Mouse (Mus musculus) thymus, adult 2 months (tissue): Measurements from ENCODE around the gene Plin1. TPM values are rescaled to one million over a fixed set of nuclear protein-coding genes. Genes with fewer than 3 reads are reported as not detected.

Experiments used
- DNase-seq: peaks from one replicate; pipeline ENCODE4 v3.0.0; 2021
- H3K27ac ChIP-seq: fragments of 200-500 bp; 2 replicates; pipeline ENCODE4 v1.5.1; 2012; ENCODE audit warnings: low read length, control low read depth; ENCODE audit not compliant: control insufficient read depth, insufficient read depth
- H3K27me3 ChIP-seq: fragments of 200-500 bp; 2 replicates; pipeline ENCODE4 v1.6.1; 2012; ENCODE audit warnings: mild to moderate bottlenecking, low read length, moderate library complexity, mixed read lengths; ENCODE audit not compliant: control insufficient read depth, insufficient read depth
- H3K36me3 ChIP-seq: fragments of 200-500 bp; 2 replicates; pipeline ENCODE4 v1.6.1; 2012; ENCODE audit warnings: mild to moderate bottlenecking, low read length, moderate library complexity; ENCODE audit not compliant: control insufficient read depth, insufficient read depth
- H3K4me1 ChIP-seq: fragments of 200-500 bp; replicated peaks from 2 replicates; pipeline ENCODE4 v1.6.1; 2012; ENCODE audit warnings: low read length; ENCODE audit not compliant: control insufficient read depth, insufficient read depth
- H3K4me3 ChIP-seq: fragments of 200-500 bp; 2 replicates; pipeline ENCODE4 v1.5.1; 2012; ENCODE audit warnings: mild to moderate bottlenecking, low read length, control low read depth, moderate library complexity; ENCODE audit not compliant: control insufficient read depth, insufficient read depth
- CTCF ChIP-seq: fragments of 200-500 bp; IDR thresholded peaks from 2 replicates; pipeline ENCODE4 v1.5.1; 2012; ENCODE audit warnings: mild to moderate bottlenecking, control low read depth, low read length, moderate library complexity, borderline replicate concordance; ENCODE audit not compliant: control insufficient read depth, poor library complexity, insufficient read depth; ENCODE audit errors: extremely low read depth
- POLR2A ChIP-seq: fragments of 200-500 bp; IDR thresholded peaks from 2 replicates; pipeline ENCODE4 v1.6.1; 2012; ENCODE audit warnings: mild to moderate bottlenecking, low read length, control low read depth, moderate library complexity; ENCODE audit not compliant: control insufficient read depth, poor library complexity, insufficient read depth; ENCODE audit errors: extremely low read depth
- WGBS: fragments of 180-500 bp; shearing (Covaris S2); methylation state at CpG from one replicate; pipeline ENCODE4 v1.1.7; 2018; 5-methylcytosine and 5-hydroxymethylcytosine counted together
- polyA plus RNA-seq: library from polyadenylated mRNA; depleted of rRNA; stranded (reverse); fragments of >200 nt; gene quantifications from 2 replicates; pipeline ENCODE4 v1.2.3, GENCODE M21; 2012

Plin1 gene
- polyA plus RNA-seq, 1 experiment, result 64.4 TPM

GRCm38 (mm10) chr7:79765991-79766390, 33.3 kb upstream of the Plin1 start:
- Histone ChIP-seq H3K27ac (no peak overlapping the region), H3K36me3 (no peaks in the 10 kb centered on the region), H3K4me1 (no peaks in the 10 kb centered on the region), H3K27me3 (no peaks in the 10 kb centered on the region), H3K4me3 (no peak overlapping the region)
- DNase-seq, result no peak
- TF ChIP-seq CTCF (no peak), POLR2A (no peak)
- 71% methylated on average over 1 of the region's 1 CpGs for WGBS

GRCm38 (mm10) chr7:79762106-79762505, 29.4 kb upstream of the Plin1 start:
- Histone ChIP-seq H3K27me3 (no peaks in the 10 kb centered on the region), H3K4me3 (no peak overlapping the region), H3K27ac (no peak overlapping the region), H3K4me1 (no peaks in the 10 kb centered on the region), H3K36me3 (no peaks in the 10 kb centered on the region)
- 83% methylated on average over 8 of the region's 8 CpGs for WGBS
- TF ChIP-seq POLR2A (no peak), CTCF (no peak)
- DNase-seq, result no peak

- no peak for DNase-seq
- H3K27ac ChIP-seq, result no peak overlapping the region
- no peaks in the 10 kb centered on the region for H3K4me1 ChIP-seq
- no peaks in the 10 kb centered on the region for H3K27me3 ChIP-seq
- WGBS, result 63% methylated on average over 5 of the region's 5 CpGs
- H3K4me3 ChIP-seq, result no peak overlapping the region
- H3K36me3 ChIP-seq, result no peaks in the 10 kb centered on the region
- TF ChIP-seq POLR2A, result no peak
- TF ChIP-seq CTCF, result no peak
Observed at GRCm38 (mm10) chr7:79761124-79761876, 28.6 kb upstream of the Plin1 start.

- H3K4me1 ChIP-seq, result no peaks in the 10 kb centered on the region
- H3K27me3 ChIP-seq, result no peaks in the 10 kb centered on the region
- H3K27ac ChIP-seq, result no peak overlapping the region
- no peaks in the 10 kb centered on the region for H3K36me3 ChIP-seq
- TF ChIP-seq CTCF, result no peak
- no peak for TF ChIP-seq POLR2A
- no peak overlapping the region for H3K4me3 ChIP-seq
- DNase-seq, result no peak
Observed at GRCm38 (mm10) chr7:79759766-79760165, 27.1 kb upstream of the Plin1 start.

GRCm38 (mm10) chr7:79758176-79758575, 25.5 kb upstream of the Plin1 start:
- no peak for DNase-seq
- H3K27ac ChIP-seq, result no peak overlapping the region
- no peaks in the 10 kb centered on the region for H3K27me3 ChIP-seq
- WGBS, result 83% methylated on average over 6 of the region's 6 CpGs
- H3K4me3 ChIP-seq, result no peak overlapping the region
- no peak for TF ChIP-seq CTCF
- TF ChIP-seq POLR2A, result no peak
- no peaks in the 10 kb centered on the region for H3K36me3 ChIP-seq
- no peaks in the 10 kb centered on the region for H3K4me1 ChIP-seq

- DNase-seq, result no peak
- H3K4me1 ChIP-seq, result peaks cover 3% of the 10 kb centered on the region; the same call in 1 of the 2 replicates
- no peak overlapping the region for H3K4me3 ChIP-seq
- H3K27me3 ChIP-seq, result no peaks in the 10 kb centered on the region
- H3K27ac ChIP-seq, result no peak overlapping the region
- no peaks in the 10 kb centered on the region for H3K36me3 ChIP-seq
- no peak for TF ChIP-seq CTCF
- 54% methylated on average over 2 of the region's 2 CpGs for WGBS
Observed at GRCm38 (mm10) chr7:79756334-79756733, 23.6 kb upstream of the Plin1 start.

- 96% methylated on average over 6 of the region's 6 CpGs for WGBS
- no peak for TF ChIP-seq CTCF
- DNase-seq, result no peak
- Histone ChIP-seq H3K27me3 (no peaks in the 10 kb centered on the region), H3K36me3 (no peaks in the 10 kb centered on the region), H3K4me1 (peaks cover 3% of the 10 kb centered on the region; the same call in 1 of the 2 replicates), H3K4me3 (no peak overlapping the region), H3K27ac (no peak overlapping the region)
Observed at GRCm38 (mm10) chr7:79749511-79749910, 16.8 kb upstream of the Plin1 start.
